Mouse (Mus musculus): ENCODE measurements around the gene Hist2h3c1.

GRCm38 (mm10) chr3:96262216-96262875, 15.9 kb downstream of the Hist2h3c1 start:
- no peak for TF ChIP-seq HCFC1 (IDR thresholded peaks at IDR 0.05; ENCODE audit: borderline replicate concordance, insufficient read depth, low read length)
- no peak for TF ChIP-seq MAFK (IDR thresholded peaks at IDR 0.05; ENCODE audit: insufficient read depth, low read depth, low read length)
